Mouse (Mus musculus) kidney, adult 2 months (tissue): ENCODE measurements around the gene Xylt1.

Source experiments
- CTCF ChIP-seq: fragments of 200-500 bp; conservative IDR thresholded peaks from 2 replicates; pipeline ENCODE4 v1.5.1; 2011; ENCODE audit warnings: low read depth, mild to moderate bottlenecking, control low read depth, low read length, moderate library complexity, mixed read lengths; ENCODE audit not compliant: insufficient read depth, insufficient read length
- POLR2A ChIP-seq: fragments of 200-500 bp; IDR thresholded peaks from one replicate; pipeline ENCODE4 v1.6.1; 2011; ENCODE audit warnings: low read depth, low read length, control low read depth

DNA sequence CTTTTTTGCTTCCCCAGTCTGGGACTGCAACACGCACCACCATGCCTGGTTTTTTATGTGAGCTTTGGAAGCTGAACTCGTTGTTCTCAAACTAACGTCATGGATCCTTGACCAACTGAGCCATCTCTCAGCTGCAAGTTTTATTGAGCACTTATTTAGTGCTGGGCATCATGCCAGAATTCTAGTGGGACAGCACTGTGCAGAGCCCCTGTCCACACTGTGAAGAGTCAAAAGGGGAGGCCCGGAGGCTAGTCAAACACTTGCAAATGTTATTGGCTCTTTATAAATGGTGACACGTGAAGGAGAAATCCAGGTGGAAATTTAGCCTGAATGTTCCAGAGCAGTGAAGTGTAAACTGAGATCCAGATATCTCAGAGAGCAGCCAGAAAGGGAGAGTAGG is 121.6 kb downstream of the Xylt1 start:
- TF ChIP-seq POLR2A (no peak), CTCF (no peak)
